Mouse (Mus musculus): ENCODE measurements around the gene Glis3. TPM values are rescaled to one million over a fixed set of nuclear protein-coding genes. Genes with fewer than 3 reads are reported as not detected.

Gene Glis3
- polyA plus RNA-seq, 1 experiment from 2014 or later, result 3.4 TPM

GRCm38 (mm10) chr19:28227526-28227925, 452.4 kb downstream of the Glis3 start:
- Histone ChIP-seq H3K9ac (ENCODE audit: low read length) (no peak overlapping the region), H3K36me3 (ENCODE audit: control insufficient read depth, insufficient read depth, low read length) (no peaks in the 10 kb centered on the region), H3K4me2 (ENCODE audit: low read depth, low read length, severe bottlenecking) (no peak overlapping the region), H3K4me1 (replicated peaks; ENCODE audit: control insufficient read depth, insufficient read depth, low read length) (no peaks in the 10 kb centered on the region), H3K4me3 (ENCODE audit: low read depth, low read length) (no peak overlapping the region), H3K27ac (ENCODE audit: low read depth, low read length) (no peak overlapping the region), H3K27me3 (ENCODE audit: control insufficient read depth, insufficient read depth, low read length) (no peaks in the 10 kb centered on the region), H3K9me3 (ENCODE audit: control insufficient read depth, low read length) (no peaks in the 10 kb centered on the region)
- no peak for ATAC-seq (replicated peaks; ENCODE audit: low FRiP score)
- DNase-seq (ENCODE audit: low spot score), result no peak
- WGBS, result 49% methylated on average over 10 of the region's 10 CpGs

- Histone ChIP-seq H3K4me1 (replicated peaks; ENCODE audit: control insufficient read depth, insufficient read depth, low read length) (no peaks in the 10 kb centered on the region), H3K9me3 (ENCODE audit: control insufficient read depth, low read length) (no peaks in the 10 kb centered on the region), H3K36me3 (ENCODE audit: control insufficient read depth, insufficient read depth, low read length) (no peaks in the 10 kb centered on the region), H3K4me3 (ENCODE audit: low read depth, low read length) (no peak overlapping the region), H3K27ac (ENCODE audit: low read depth, low read length) (no peak overlapping the region), H3K9ac (ENCODE audit: low read length) (no peak overlapping the region), H3K27me3 (ENCODE audit: control insufficient read depth, insufficient read depth, low read length) (no peaks in the 10 kb centered on the region), H3K4me2 (ENCODE audit: low read depth, low read length, severe bottlenecking) (no peak overlapping the region)
- ATAC-seq (replicated peaks; ENCODE audit: low FRiP score) (no peak), DNase-seq (ENCODE audit: low spot score) (no peak)
- 74% methylated on average over 6 of the region's 6 CpGs for WGBS
Measured at GRCm38 (mm10) chr19:28225651-28226050, 454.2 kb downstream of the Glis3 start.

GRCm38 (mm10) chr19:28211630-28212029, 468.2 kb downstream of the Glis3 start:
- Histone ChIP-seq H3K36me3 (ENCODE audit: control insufficient read depth, insufficient read depth, low read length) (no peaks in the 10 kb centered on the region), H3K27ac (ENCODE audit: low read depth, low read length) (no peak overlapping the region), H3K27me3 (ENCODE audit: control insufficient read depth, insufficient read depth, low read length) (no peaks in the 10 kb centered on the region), H3K4me2 (ENCODE audit: low read depth, low read length, severe bottlenecking) (no peak overlapping the region), H3K4me3 (ENCODE audit: low read depth, low read length) (no peak overlapping the region), H3K4me1 (replicated peaks; ENCODE audit: control insufficient read depth, insufficient read depth, low read length) (no peaks in the 10 kb centered on the region), H3K9me3 (ENCODE audit: control insufficient read depth, low read length) (no peaks in the 10 kb centered on the region; the same call in 1 of the 2 replicates), H3K9ac (ENCODE audit: low read length) (no peak overlapping the region)
- 93% methylated on average over 4 of the region's 4 CpGs for WGBS
- DNase-seq (ENCODE audit: low spot score) (no peak), ATAC-seq (replicated peaks; ENCODE audit: low FRiP score) (no peak)

Other genes starting within 250 kb of the Glis3 start
- 0.71 and 0.98 TPM in 2 replicates for gene Slc1a1, start 155.0 kb upstream of the Glis3 start, polyA plus RNA-seq (2014; fragmentation: Nextera tagmentation; extraction: Ambion mirVana)

Measured in forebrain, embryonic 11.5 days (tissue).